Mouse (Mus musculus): ENCODE measurements around the gene Nup107. TPM values are rescaled to one million over a fixed set of nuclear protein-coding genes. Genes with fewer than 3 reads are reported as not detected.

Gene Nup107
- polyA plus RNA-seq, 1 experiment from 2014 or later, result 64.8 TPM

DNA sequence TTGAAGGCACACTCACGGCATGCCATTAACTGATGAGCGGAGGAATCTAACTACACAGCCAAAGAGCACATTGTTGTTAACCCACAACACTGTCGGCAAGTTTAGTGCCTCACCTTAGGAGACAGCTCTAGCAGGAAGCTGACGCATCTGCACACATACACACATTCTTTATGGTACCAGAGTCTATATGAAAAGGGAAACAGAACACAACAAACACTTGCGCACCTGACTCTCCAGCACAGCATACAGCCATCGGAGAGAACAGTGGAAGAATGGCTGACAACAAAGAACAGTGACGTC, 24.4 kb downstream of the Nup107 start:
- no peaks in the 10 kb centered on the region for H3K4me1 ChIP-seq (replicated peaks; ENCODE audit: control insufficient read depth, insufficient read depth, low read length)
- H3K36me3 ChIP-seq (ENCODE audit: control insufficient read depth, insufficient read depth, low read length), result peaks cover 56% of the 10 kb centered on the region
- H3K4me3 ChIP-seq (ENCODE audit: low read length), result no peak overlapping the region
- H3K27me3 ChIP-seq (ENCODE audit: control insufficient read depth, insufficient read depth, low read depth, low read length), result no peaks in the 10 kb centered on the region
- H3K9me3 ChIP-seq (ENCODE audit: control insufficient read depth, low read length), result no peaks in the 10 kb centered on the region
- no peak for ATAC-seq (ENCODE audit: low read depth)
- 88% methylated on average over 7 of the region's 7 CpGs for WGBS
- no peak overlapping the region for H3K9ac ChIP-seq (ENCODE audit: low read length)
- H3K27ac ChIP-seq (ENCODE audit: low read length), result no peak overlapping the region
- H3K4me2 ChIP-seq (ENCODE audit: low read depth, low read length), result no peak overlapping the region

DNA sequence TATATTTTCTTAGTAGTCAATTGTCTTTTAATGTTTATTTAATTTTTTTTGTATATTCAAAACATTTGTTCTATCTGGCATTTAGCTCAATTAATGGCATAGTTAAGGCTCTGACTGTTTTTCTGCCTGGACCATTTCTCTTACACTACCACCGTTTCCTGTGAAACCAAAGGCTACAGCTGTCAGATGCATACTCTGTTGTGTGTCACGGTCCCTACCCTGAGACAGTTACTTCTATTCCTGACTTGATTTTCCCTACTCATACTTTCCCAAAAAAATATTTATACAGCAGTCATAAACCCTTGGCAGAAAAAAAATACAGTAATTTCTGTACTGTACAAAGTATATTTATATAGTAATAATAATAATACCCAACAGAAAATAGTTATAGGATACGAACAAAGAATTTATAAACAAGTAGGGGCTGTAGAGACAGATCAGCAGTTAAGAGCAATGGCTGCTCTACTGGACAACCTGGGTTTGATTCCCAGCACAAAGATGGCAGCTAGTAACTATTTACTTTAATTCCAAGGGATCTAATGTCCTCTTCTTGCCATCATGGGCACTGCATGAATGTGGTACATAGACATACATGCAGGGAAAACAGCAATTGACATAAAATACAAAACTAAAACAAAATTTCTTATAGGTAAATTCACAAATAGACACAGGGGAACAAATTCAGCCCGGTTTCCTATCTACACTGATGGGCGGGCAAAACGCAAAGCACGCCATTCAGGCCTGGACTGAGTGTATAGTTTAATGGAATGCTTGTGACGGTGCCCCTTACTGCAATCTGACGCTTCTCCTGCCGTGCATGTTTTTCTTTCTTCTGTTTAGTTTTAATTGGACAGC, 25.0 kb downstream of the Nup107 start:
- 86% methylated on average over 10 of the region's 10 CpGs for WGBS

DNA sequence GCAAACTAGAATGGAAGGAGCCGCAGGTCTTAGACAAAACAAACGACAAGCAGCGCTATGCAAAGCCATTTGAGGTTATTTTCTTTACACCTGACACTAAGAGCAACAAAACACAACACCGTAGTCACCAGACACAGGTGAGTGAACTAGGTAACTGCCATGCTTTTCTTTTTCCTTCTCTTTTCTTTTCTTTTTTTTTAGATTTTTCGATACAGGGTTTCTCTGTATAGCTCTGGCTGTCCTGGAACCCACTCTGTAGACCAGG, 25.7 kb downstream of the Nup107 start:
- Histone ChIP-seq H3K4me1 (replicated peaks; ENCODE audit: control insufficient read depth, insufficient read depth, low read length) (no peaks in the 10 kb centered on the region), H3K9me3 (ENCODE audit: control insufficient read depth, low read length) (no peaks in the 10 kb centered on the region), H3K36me3 (ENCODE audit: control insufficient read depth, insufficient read depth, low read length) (peaks cover 54% of the 10 kb centered on the region), H3K4me3 (ENCODE audit: low read length) (no peak overlapping the region), H3K9ac (ENCODE audit: low read length) (no peak overlapping the region), H3K4me2 (ENCODE audit: low read depth, low read length) (no peak overlapping the region), H3K27ac (ENCODE audit: low read length) (no peak overlapping the region), H3K27me3 (ENCODE audit: control insufficient read depth, insufficient read depth, low read depth, low read length) (no peaks in the 10 kb centered on the region)
- 93% methylated on average over 5 of the region's 5 CpGs for WGBS
- no peak for ATAC-seq (ENCODE audit: low read depth)

More for the DNA sequence above, 25.0 kb downstream of the Nup107 start:
- no peaks in the 10 kb centered on the region for H3K4me1 ChIP-seq (replicated peaks; ENCODE audit: control insufficient read depth, insufficient read depth, low read length)
- H3K9me3 ChIP-seq (ENCODE audit: control insufficient read depth, low read length), result no peaks in the 10 kb centered on the region
- H3K9ac ChIP-seq (ENCODE audit: low read length), result no peak overlapping the region
- no peak overlapping the region for H3K4me3 ChIP-seq (ENCODE audit: low read length)
- no peak overlapping the region for H3K27ac ChIP-seq (ENCODE audit: low read length)
- ATAC-seq (ENCODE audit: low read depth), result no peak
- no peak overlapping the region for H3K4me2 ChIP-seq (ENCODE audit: low read depth, low read length)
- peaks cover 56% of the 10 kb centered on the region for H3K36me3 ChIP-seq (ENCODE audit: control insufficient read depth, insufficient read depth, low read length)
- no peaks in the 10 kb centered on the region for H3K27me3 ChIP-seq (ENCODE audit: control insufficient read depth, insufficient read depth, low read depth, low read length)

DNA sequence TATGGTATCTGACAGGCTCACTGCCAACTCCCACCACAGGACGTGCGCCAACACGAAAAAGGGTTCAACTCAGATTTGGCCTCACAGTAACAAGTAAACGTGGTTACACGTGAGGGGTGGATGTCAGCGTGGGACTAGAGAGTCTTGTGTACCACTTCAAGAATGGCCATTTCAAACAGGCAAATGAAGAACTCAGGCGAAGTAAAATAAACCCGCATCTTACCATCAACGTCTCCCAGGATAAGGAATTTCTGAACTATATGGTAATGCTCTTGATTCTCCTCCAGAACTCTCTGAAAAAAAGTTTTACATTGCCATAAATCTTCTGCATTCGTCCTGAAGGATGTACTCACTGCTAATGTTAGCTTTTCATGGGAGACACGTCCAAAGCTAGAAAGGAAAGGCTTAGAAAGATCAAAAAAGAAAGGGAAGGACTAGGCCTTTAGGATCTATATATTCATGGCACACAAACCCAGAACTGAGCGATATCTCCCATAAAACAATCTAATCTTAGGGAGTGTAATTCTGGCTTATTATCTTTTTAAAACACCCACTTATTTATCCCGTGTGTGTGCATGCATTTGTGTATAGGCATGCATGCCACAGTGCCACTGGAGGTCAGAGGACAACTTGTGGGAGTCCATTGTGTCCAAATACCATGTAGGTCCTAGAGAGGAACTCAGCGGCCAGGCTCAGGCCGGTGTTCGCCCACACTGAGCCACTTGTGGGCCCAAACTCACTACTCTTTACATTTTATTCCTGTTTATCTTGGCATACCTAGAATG, 26.2 kb downstream of the Nup107 start:
- no peak for ATAC-seq (ENCODE audit: low read depth)
- peaks cover 55% of the 10 kb centered on the region for H3K36me3 ChIP-seq (ENCODE audit: control insufficient read depth, insufficient read depth, low read length)

DNA sequence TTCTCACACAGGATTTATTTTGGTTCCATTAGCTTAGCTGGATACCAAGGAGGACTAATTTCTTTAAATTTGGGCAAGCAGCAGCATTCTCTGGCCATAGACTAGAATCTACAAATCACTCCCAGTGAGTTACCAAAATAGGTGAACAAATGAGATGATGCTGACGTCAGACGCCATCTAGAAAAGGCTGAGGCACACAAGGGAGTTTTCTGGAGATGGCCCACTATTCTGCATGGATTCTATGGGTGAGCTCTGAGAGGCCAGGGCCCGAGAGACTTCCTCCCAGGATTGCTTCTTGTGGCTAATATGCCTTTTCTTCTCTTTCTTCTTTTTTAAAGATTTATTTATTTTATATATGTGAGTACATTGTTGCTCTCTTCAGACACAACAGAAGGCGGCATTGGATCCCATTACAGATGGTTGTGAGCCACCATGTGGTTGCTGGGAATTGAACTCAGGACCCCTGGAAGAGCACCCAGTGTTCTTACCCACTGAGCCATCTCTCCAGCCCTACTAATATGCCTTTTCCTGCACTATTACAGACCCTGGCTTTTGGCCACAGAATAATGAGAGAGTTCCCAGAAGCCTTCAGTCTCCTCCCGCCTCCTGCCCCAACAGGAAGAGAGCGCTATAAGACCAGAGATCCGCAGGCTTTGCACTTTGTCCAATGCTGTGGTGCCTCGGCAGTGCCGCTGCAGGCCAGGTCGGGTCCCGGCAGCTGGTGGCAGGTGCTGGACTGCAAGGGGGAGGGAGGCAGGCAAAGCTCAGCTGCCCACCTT, 27.2 kb downstream of the Nup107 start:
- ATAC-seq (ENCODE audit: low read depth), result 0 out of 2 replicates have a peak, but pooled peaks have one; percentile 10
- no peak overlapping the region for H3K27ac ChIP-seq (ENCODE audit: low read length)
- no peaks in the 10 kb centered on the region for H3K9me3 ChIP-seq (ENCODE audit: control insufficient read depth, low read length)
- H3K4me3 ChIP-seq (ENCODE audit: low read length), result no peak overlapping the region
- H3K4me2 ChIP-seq (ENCODE audit: low read depth, low read length), result no peak overlapping the region
- WGBS, result 94% methylated on average over 11 of the region's 11 CpGs
- H3K36me3 ChIP-seq (ENCODE audit: control insufficient read depth, insufficient read depth, low read length), result peaks cover 61% of the 10 kb centered on the region
- no peaks in the 10 kb centered on the region for H3K4me1 ChIP-seq (replicated peaks; ENCODE audit: control insufficient read depth, insufficient read depth, low read length)
- no peak overlapping the region for H3K9ac ChIP-seq (ENCODE audit: low read length)
- no peaks in the 10 kb centered on the region for H3K27me3 ChIP-seq (ENCODE audit: control insufficient read depth, insufficient read depth, low read depth, low read length)

More for the DNA sequence above, 26.2 kb downstream of the Nup107 start:
- Histone ChIP-seq H3K4me2 (ENCODE audit: low read depth, low read length) (no peak overlapping the region), H3K4me1 (replicated peaks; ENCODE audit: control insufficient read depth, insufficient read depth, low read length) (no peaks in the 10 kb centered on the region), H3K27ac (ENCODE audit: low read length) (no peak overlapping the region), H3K9me3 (ENCODE audit: control insufficient read depth, low read length) (no peaks in the 10 kb centered on the region), H3K4me3 (ENCODE audit: low read length) (no peak overlapping the region), H3K9ac (ENCODE audit: low read length) (no peak overlapping the region), H3K27me3 (ENCODE audit: control insufficient read depth, insufficient read depth, low read depth, low read length) (no peaks in the 10 kb centered on the region)
- 88% methylated on average over 16 of the region's 16 CpGs for WGBS

DNA sequence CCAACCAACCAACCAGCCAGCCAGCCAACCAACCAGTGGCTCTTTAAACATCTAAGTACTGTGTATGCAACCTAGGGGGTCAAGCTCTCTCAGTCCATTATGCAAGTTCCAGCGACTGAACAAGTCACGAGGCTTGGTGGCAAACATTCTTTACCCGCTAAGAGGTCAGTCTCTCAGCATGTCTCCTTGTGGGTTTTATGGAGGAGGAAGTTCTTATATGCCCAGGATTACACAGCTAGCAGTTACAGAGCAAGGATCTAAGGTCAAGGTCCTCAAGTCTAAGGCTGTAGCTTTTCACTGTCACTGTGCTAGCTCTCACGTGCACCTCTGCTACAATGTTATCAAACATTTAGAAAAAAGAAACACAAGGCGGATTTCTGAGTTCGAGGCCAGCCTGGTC, 27.9 kb downstream of the Nup107 start:
- 86% methylated on average over 6 of the region's 6 CpGs for WGBS
- no peak for ATAC-seq (ENCODE audit: low read depth)
- Histone ChIP-seq H3K36me3 (ENCODE audit: control insufficient read depth, insufficient read depth, low read length) (peaks cover 61% of the 10 kb centered on the region), H3K27ac (ENCODE audit: low read length) (no peak overlapping the region), H3K9me3 (ENCODE audit: control insufficient read depth, low read length) (no peaks in the 10 kb centered on the region), H3K4me2 (ENCODE audit: low read depth, low read length) (no peak overlapping the region), H3K9ac (ENCODE audit: low read length) (no peak overlapping the region), H3K27me3 (ENCODE audit: control insufficient read depth, insufficient read depth, low read depth, low read length) (no peaks in the 10 kb centered on the region), H3K4me3 (ENCODE audit: low read length) (no peak overlapping the region), H3K4me1 (replicated peaks; ENCODE audit: control insufficient read depth, insufficient read depth, low read length) (no peaks in the 10 kb centered on the region)

DNA sequence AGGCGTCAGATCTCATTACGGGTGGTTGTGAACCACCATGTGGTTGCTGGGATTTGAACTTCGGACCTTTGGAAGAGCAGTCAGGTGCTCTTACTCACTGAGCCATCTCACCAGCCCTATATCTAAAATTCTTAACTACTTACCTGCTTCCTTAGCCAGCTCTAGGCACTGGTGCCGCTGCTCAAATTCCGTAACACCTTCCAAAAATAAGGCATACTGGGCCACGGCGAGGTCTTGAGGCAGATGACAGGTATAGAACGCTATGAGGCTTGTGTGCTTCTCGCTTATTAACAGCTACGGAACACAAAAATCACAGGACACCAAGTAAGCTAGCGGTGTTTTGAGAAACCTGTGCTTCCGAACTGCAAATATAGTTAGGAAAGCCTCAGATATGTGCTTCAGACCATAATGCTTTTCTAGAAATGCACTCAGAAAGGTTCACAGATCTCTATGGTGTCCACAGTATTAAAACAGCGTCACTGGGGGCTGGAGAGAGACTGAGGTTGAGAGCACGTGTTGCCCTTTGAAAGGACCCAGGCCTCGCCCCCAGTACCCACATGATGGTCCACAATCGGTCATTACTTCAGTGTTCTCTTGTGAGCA, 28.8 kb downstream of the Nup107 start:
- no peak overlapping the region for H3K9ac ChIP-seq (ENCODE audit: low read length)
- H3K36me3 ChIP-seq (ENCODE audit: control insufficient read depth, insufficient read depth, low read length), result peaks cover 69% of the 10 kb centered on the region
- H3K4me3 ChIP-seq (ENCODE audit: low read length), result no peak overlapping the region
- no peak overlapping the region for H3K27ac ChIP-seq (ENCODE audit: low read length)
- no peak for ATAC-seq (ENCODE audit: low read depth)
- no peaks in the 10 kb centered on the region for H3K9me3 ChIP-seq (ENCODE audit: control insufficient read depth, low read length)
- H3K4me1 ChIP-seq (replicated peaks; ENCODE audit: control insufficient read depth, insufficient read depth, low read length), result no peaks in the 10 kb centered on the region
- H3K27me3 ChIP-seq (ENCODE audit: control insufficient read depth, insufficient read depth, low read depth, low read length), result no peaks in the 10 kb centered on the region
- H3K4me2 ChIP-seq (ENCODE audit: low read depth, low read length), result no peak overlapping the region
- 95% methylated on average over 16 of the region's 16 CpGs for WGBS

DNA sequence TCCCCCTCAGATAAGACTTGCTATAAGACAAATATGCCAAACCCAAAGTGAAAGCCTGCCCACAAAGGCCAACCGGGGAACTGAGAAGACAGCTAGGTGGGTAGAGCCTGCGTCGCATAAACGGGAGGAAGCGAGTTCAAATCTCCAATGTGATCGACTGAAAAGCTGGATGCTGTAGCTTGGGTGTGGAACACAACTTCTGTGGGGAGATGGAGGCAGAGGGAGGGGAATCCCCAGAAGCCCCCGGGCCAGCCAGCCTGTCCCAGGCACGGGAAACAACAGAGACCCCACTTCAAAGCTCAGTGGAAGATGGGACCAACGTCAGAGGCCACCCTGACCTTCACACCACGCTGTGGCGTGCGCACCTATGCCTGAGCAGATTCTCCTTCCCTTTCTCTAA, 29.5 kb downstream of the Nup107 start:
- WGBS, result 97% methylated on average over 12 of the region's 12 CpGs
- no peak overlapping the region for H3K4me3 ChIP-seq (ENCODE audit: low read length)
- no peaks in the 10 kb centered on the region for H3K4me1 ChIP-seq (replicated peaks; ENCODE audit: control insufficient read depth, insufficient read depth, low read length)
- ATAC-seq (ENCODE audit: low read depth), result no peak
- H3K4me2 ChIP-seq (ENCODE audit: low read depth, low read length), result no peak overlapping the region
- no peak overlapping the region for H3K27ac ChIP-seq (ENCODE audit: low read length)
- no peaks in the 10 kb centered on the region for H3K27me3 ChIP-seq (ENCODE audit: control insufficient read depth, insufficient read depth, low read depth, low read length)
- H3K9me3 ChIP-seq (ENCODE audit: control insufficient read depth, low read length), result no peaks in the 10 kb centered on the region
- H3K9ac ChIP-seq (ENCODE audit: low read length), result no peak overlapping the region
- H3K36me3 ChIP-seq (ENCODE audit: control insufficient read depth, insufficient read depth, low read length), result peaks cover 69% of the 10 kb centered on the region

Measured in lung, embryonic 16.5 days (tissue).